Mouse (Mus musculus) adrenal gland, adult 2 months (tissue): ENCODE measurements at regions not wholly inside any gene's neighbourhood (a gene's known extent, or its start where the extent isn't known, plus 50 kb on each side); places are given as distances from the start of the nearest gene placed in this dataset.

Experiments used
- DNase-seq: peaks from one replicate; pipeline ENCODE4 v3.0.0; 2021

- no peak for DNase-seq
Measured at GRCm38 (mm10) chr1:52553871-52554270, 53.4 kb upstream of the Nab1 start.

GRCm38 (mm10) chr1:52565812-52566211 is 64.7 kb upstream of the Nemp2 start:
- DNase-seq: peak; percentile 19

- no peak for DNase-seq
Measured at GRCm38 (mm10) chr1:52571674-52572073, 58.8 kb upstream of the Nemp2 start.

DNA sequence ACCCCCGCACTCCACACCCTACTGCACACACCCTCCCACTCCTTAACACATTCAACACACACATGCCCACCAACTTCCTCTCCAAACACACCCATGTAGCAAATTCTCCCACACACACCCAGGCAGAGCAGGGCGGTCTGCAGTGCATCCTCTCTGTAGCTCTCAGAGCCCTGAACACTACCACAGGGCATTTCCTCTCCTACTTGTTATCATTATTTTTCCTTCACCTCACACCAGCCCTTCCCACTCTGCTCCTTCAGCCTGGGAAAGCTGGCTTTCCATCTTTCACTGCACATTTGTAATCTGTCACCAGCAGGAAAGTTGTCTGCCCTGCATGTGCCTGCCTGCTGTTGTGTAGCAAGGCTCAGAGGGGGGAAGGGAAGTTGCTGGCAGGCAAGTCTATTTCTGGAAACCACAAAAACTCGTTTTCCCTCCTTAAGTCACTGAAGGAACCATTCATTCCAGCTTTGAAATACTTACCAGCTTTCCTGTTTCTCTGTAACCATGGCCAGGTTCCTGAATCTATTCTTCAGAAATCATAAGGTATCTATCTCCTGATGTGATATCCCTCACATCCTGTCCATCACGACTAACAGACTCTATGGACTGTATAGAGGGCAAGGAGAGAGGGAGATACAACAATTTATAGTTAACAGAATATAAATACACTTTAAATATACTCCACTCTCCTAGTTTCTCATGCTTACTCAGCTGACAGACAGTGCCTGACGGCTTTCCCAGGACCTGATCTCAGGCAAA is 52.0 kb upstream of the Nemp2 start:
- DNase-seq: no peak

GRCm38 (mm10) chr1:52580132-52580896 is 50.2 kb upstream of the Nemp2 start:
- DNase-seq: no peak
